Mouse (Mus musculus): ENCODE measurements around the gene Dhx32. TPM values are rescaled to one million over a fixed set of nuclear protein-coding genes. Genes with fewer than 3 reads are reported as not detected.
A peak's percentile ranks its signal among the peaks of the same experiment; 100 is the strongest.

Gene Dhx32
- polyA plus RNA-seq, 1 experiment from 2014 or later = 25.7 TPM

- peaks cover 20% of the 10 kb centered on the region for H3K36me3 ChIP-seq
- H3K27ac ChIP-seq = no peak overlapping the region
- WGBS = 89% methylated on average over 12 of the region's 12 CpGs
Observed at GRCm38 (mm10) chr7:133742530-133743325, 39.8 kb downstream of the Dhx32 start.

GRCm38 (mm10) chr7:133740558-133740957, 42.0 kb downstream of the Dhx32 start:
- H3K9me3 ChIP-seq = no peaks in the 10 kb centered on the region
- DNase-seq (ENCODE audit: low spot score) = no peak
- peaks cover 28% of the 10 kb centered on the region for H3K4me1 ChIP-seq
- H3K27ac ChIP-seq = no peak overlapping the region
- WGBS = 81% methylated on average over 7 of the region's 7 CpGs
- H3K4me3 ChIP-seq = no peak overlapping the region
- H3K36me3 ChIP-seq = peaks cover 20% of the 10 kb centered on the region
- H3K27me3 ChIP-seq (ENCODE audit: insufficient read depth, poor library complexity, severe bottlenecking) = no peaks in the 10 kb centered on the region

More at GRCm38 (mm10) chr7:133742530-133743325, 39.8 kb downstream of the Dhx32 start:
- peaks cover 35% of the 10 kb centered on the region for H3K4me1 ChIP-seq
- H3K4me3 ChIP-seq = no peak overlapping the region
- no peaks in the 10 kb centered on the region for H3K27me3 ChIP-seq (ENCODE audit: insufficient read depth, poor library complexity, severe bottlenecking)
- DNase-seq (ENCODE audit: low spot score) = peak; percentile 62
- no peaks in the 10 kb centered on the region for H3K9me3 ChIP-seq

DNA sequence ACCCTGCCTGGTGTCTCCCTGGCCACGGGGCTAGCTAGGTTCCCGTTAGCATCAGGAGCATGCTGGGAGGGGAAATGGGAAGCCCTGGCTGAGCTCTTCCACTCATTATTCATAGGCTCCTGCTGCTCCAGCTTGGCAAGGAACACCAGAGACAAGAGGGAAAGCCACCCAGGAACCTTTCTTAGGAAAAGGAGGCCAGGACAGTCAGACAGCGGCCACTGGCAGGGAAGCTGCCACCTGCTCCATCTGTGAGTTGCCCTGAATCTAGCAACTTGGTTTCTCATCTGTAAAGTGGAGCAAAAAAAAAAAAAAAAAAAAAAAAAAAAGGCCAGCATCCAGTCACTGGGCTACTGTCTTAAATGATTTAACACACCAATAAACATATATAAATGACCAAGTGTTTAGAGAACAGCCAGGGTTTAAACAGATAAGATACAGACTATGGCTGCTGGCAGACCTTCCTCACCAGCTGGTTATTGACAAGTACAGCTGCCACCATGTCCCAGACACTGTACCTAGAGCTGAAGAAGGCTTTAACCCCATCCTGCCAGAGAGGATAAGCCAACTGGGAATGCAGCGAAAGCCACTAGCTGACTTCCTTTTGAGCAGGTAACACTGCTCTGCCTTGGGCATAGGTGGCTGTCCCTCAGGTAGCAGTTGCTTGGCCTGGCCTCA, 50.4 kb downstream of the Dhx32 start:
- no peak for DNase-seq (ENCODE audit: low spot score)
- no peaks in the 10 kb centered on the region for H3K27me3 ChIP-seq (ENCODE audit: insufficient read depth, poor library complexity, severe bottlenecking)
- peak overlapping the region; percentile 82 for H3K27ac ChIP-seq
- H3K4me3 ChIP-seq = no peak overlapping the region
- peaks cover 16% of the 10 kb centered on the region for H3K36me3 ChIP-seq
- no peaks in the 10 kb centered on the region for H3K9me3 ChIP-seq
- WGBS = 65% methylated on average over 4 of the region's 4 CpGs
- H3K4me1 ChIP-seq = peaks cover 41% of the 10 kb centered on the region

DNA sequence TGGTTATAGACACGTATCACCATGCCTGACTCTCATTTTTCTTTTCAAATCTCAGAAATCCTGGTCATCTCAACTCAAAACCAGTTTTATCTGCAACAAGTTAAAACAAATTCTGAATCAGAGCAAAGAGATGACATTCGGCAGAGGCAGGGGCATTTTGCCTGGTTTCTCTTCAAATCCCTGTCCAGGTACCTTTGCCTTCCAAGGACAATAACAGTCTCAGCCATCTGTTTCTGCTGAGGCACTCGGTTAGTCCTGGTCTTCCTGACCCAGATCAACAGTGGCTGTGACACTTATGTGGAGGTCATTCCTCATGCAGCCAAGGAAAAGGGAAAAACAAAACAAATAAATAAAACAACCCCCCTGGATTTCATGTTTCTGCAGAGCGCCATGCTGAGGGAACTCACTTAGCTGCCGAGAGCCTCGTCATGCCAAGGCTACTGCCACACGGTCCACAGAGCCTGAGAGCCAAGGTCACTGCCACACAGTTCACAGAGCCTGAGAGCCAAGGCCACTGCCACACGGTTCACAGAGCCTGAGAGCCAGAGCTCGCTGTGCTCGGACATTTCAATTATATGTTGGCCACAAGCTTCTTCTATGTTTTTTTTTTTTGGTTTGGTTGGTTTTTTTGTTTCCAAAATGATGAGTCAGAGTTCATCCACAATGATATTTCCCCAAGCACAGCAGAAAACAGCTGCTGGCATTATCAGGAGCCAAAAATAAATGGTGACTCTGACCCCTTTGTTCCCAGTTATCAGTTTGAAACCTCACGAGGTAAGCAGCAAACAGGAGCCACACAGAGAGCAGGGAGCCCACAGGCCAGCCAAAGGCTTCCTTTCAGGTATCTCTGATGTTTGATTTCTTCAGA, 52.0 kb downstream of the Dhx32 start:
- Histone ChIP-seq H3K4me3 (no peak overlapping the region), H3K9me3 (no peaks in the 10 kb centered on the region), H3K4me1 (peaks cover 53% of the 10 kb centered on the region), H3K27me3 (ENCODE audit: insufficient read depth, poor library complexity, severe bottlenecking) (no peaks in the 10 kb centered on the region), H3K27ac (peak overlapping the region; percentile 82), H3K36me3 (peaks cover 16% of the 10 kb centered on the region)
- DNase-seq (ENCODE audit: low spot score) = no peak
- 60% methylated on average over 11 of the region's 11 CpGs for WGBS

DNA sequence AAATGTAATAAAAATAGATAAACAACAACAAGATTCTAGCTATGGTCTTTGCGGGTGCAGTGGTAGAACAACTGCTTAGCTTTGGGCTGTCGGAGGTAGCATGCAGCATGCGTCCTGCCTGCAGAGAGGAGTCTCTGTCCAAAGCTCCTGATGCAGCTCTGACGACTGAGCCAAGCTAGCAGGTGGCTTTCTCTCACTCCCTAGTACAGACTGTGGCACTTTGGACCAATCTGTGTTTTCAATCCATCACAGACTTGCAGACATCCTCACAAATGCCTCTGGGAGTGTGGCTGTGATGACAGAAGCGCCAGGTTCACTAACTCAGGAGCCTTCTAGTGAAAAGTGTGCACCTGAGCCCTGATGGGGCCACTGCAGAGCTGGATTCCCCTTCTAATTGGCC, 53.2 kb downstream of the Dhx32 start:
- peaks cover 53% of the 10 kb centered on the region for H3K4me1 ChIP-seq
- DNase-seq (ENCODE audit: low spot score) = no peak
- no peaks in the 10 kb centered on the region for H3K9me3 ChIP-seq
- no peaks in the 10 kb centered on the region for H3K27me3 ChIP-seq (ENCODE audit: insufficient read depth, poor library complexity, severe bottlenecking)
- H3K36me3 ChIP-seq = peaks cover 20% of the 10 kb centered on the region
- H3K27ac ChIP-seq = no peak overlapping the region
- H3K4me3 ChIP-seq = no peak overlapping the region
- WGBS = 72% methylated on average over 5 of the region's 5 CpGs

GRCm38 (mm10) chr7:133727027-133727426, 55.5 kb downstream of the Dhx32 start:
- peaks cover 27% of the 10 kb centered on the region for H3K36me3 ChIP-seq
- no peaks in the 10 kb centered on the region for H3K27me3 ChIP-seq (ENCODE audit: insufficient read depth, poor library complexity, severe bottlenecking)
- H3K9me3 ChIP-seq = no peaks in the 10 kb centered on the region
- peaks cover 45% of the 10 kb centered on the region for H3K4me1 ChIP-seq
- DNase-seq (ENCODE audit: low spot score) = no peak
- no peak overlapping the region for H3K4me3 ChIP-seq
- WGBS = 61% methylated on average over 6 of the region's 6 CpGs
- H3K27ac ChIP-seq = 0 out of 2 replicates have a peak overlapping the region, but pooled peaks have one; percentile 6

DNA sequence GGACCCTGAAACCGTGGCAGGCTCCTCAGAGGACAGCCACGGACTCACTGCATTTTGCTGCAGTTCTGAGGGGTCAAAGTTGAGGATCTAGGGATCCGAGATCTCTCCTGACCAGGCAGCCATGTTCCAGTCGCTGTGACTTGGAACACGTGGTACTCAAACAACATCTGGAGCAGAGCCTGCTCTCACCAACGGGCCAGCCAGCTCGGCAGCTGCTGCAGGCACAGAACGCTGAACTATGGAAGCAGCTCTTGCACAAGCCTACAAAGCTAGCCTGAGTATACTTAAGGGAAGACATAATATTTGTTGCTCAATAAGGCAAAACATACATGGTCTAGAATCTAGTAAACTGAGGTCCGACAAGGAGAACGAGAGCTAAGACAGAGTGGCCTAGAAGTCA, 57.0 kb downstream of the Dhx32 start:
- no peaks in the 10 kb centered on the region for H3K27me3 ChIP-seq (ENCODE audit: insufficient read depth, poor library complexity, severe bottlenecking)
- 84% methylated on average over 10 of the region's 10 CpGs for WGBS
- peaks cover 31% of the 10 kb centered on the region for H3K4me1 ChIP-seq
- no peak overlapping the region for H3K4me3 ChIP-seq
- peaks cover 42% of the 10 kb centered on the region for H3K36me3 ChIP-seq
- no peak for DNase-seq (ENCODE audit: low spot score)
- H3K9me3 ChIP-seq = no peaks in the 10 kb centered on the region
- H3K27ac ChIP-seq = no peak overlapping the region

DNA sequence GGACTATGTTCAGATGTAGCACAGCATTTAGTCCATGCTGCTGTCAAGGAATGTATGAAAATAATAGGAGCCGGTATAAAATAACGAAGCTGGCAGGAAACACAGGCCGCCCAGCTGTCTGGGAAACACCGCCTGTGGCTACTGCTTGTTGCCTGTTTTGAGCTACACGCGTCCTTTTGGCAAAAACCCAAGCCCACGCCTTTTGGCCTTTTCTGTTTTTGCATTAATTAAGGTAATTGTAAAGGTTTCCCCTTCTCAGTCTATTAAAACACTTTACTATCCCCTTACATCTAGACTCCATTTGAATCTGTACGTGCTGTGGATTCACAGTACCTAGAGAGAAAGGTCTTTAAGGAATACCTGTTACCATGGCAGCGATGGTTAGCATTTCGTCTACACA, 57.7 kb downstream of the Dhx32 start:
- Histone ChIP-seq H3K9me3 (no peaks in the 10 kb centered on the region), H3K36me3 (peaks cover 49% of the 10 kb centered on the region), H3K27me3 (ENCODE audit: insufficient read depth, poor library complexity, severe bottlenecking) (no peaks in the 10 kb centered on the region), H3K4me1 (peaks cover 24% of the 10 kb centered on the region), H3K27ac (no peak overlapping the region), H3K4me3 (no peak overlapping the region)
- no peak for DNase-seq (ENCODE audit: low spot score)
- 91% methylated on average over 10 of the region's 10 CpGs for WGBS

DNA sequence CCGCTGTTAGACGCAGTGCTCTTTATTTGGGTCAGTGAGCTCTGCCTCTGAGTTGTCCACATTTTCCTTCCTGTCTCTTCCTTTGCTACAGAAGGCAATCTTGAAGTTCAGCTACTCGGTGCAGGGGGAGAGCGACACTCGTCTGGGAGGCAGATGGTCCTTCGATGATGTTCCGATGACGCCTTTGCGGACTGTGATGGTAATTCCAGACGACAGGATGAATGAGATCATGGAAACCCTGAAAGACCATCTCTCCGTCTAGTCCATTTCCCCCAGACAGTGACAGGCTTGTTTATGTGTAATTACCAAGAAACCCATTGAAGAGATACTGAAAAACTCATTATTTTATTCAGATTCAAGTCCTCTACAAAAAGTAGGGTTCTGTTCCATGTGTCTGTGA, 61.9 kb downstream of the Dhx32 start:
- Histone ChIP-seq H3K27me3 (ENCODE audit: insufficient read depth, poor library complexity, severe bottlenecking) (no peaks in the 10 kb centered on the region), H3K27ac (no peak overlapping the region), H3K9me3 (no peaks in the 10 kb centered on the region), H3K4me3 (no peak overlapping the region), H3K36me3 (peaks cover 90% of the 10 kb centered on the region), H3K4me1 (no peaks in the 10 kb centered on the region)
- 84% methylated on average over 11 of the region's 11 CpGs for WGBS
- no peak for DNase-seq (ENCODE audit: low spot score)

GRCm38 (mm10) chr7:133718580-133718979, 63.9 kb downstream of the Dhx32 start:
- H3K9me3 ChIP-seq = no peaks in the 10 kb centered on the region
- no peak overlapping the region for H3K4me3 ChIP-seq
- 94% methylated on average over 1 of the region's 1 CpGs for WGBS
- no peaks in the 10 kb centered on the region for H3K27me3 ChIP-seq (ENCODE audit: insufficient read depth, poor library complexity, severe bottlenecking)
- H3K27ac ChIP-seq = no peak overlapping the region
- peaks cover 98% of the 10 kb centered on the region for H3K36me3 ChIP-seq
- DNase-seq (ENCODE audit: low spot score) = no peak
- H3K4me1 ChIP-seq = no peaks in the 10 kb centered on the region

GRCm38 (mm10) chr7:133715387-133715786, 67.1 kb downstream of the Dhx32 start:
- WGBS = 88% methylated on average over 4 of the region's 4 CpGs
- Histone ChIP-seq H3K27ac (no peak overlapping the region), H3K4me3 (no peak overlapping the region), H3K27me3 (ENCODE audit: insufficient read depth, poor library complexity, severe bottlenecking) (no peaks in the 10 kb centered on the region), H3K9me3 (no peaks in the 10 kb centered on the region), H3K36me3 (peaks cover 91% of the 10 kb centered on the region), H3K4me1 (0 out of 2 replicates have a peak, but pooled peaks cover under 1% of the 10 kb centered on the region)
- no peak for DNase-seq (ENCODE audit: low spot score)

GRCm38 (mm10) chr7:133707301-133707700, 75.2 kb downstream of the Dhx32 start:
- H3K9me3 ChIP-seq = no peaks in the 10 kb centered on the region
- no peak overlapping the region for H3K27ac ChIP-seq
- DNase-seq (ENCODE audit: low spot score) = no peak
- no peak overlapping the region for H3K4me3 ChIP-seq
- H3K4me1 ChIP-seq = peaks cover 13% of the 10 kb centered on the region
- H3K27me3 ChIP-seq (ENCODE audit: insufficient read depth, poor library complexity, severe bottlenecking) = no peaks in the 10 kb centered on the region
- 93% methylated on average over 2 of the region's 2 CpGs for WGBS
- peaks cover 14% of the 10 kb centered on the region for H3K36me3 ChIP-seq

Measured in heart, embryonic 10.5 days (tissue).